Mouse (Mus musculus) c-Kit-positive CD71-negative TER-119-negative erythroid progenitor cells, embryonic 14.5 days (primary cell): ENCODE results near the gene Gm20388.

Source experiments
- DNase-seq: peaks from one replicate; pipeline ENCODE4 v3.0.0-alpha.2; 2013; ENCODE audit warnings: low read depth

Gm20388 gene

DNA sequence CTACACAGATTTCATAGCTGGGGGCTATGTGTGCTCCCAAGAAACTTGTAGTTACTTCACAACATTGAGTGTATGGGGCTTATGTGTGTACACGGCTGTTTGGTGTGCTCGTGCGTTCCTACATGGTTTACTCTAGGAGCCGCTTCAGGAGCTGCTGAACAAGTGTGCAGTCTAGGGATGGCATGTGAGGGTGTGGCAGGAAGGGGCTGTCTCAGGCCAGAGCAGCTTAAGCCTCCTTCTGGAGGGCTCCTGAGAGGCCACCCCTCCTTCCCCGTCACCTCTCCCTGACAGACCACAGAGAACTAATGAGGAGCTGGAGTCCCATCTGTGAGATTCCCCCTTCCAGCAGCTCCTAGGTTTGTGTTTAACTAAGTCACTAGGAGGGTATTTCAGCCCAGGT lies 2077.3 kb downstream of the Gm20388 start:
- no peak for DNase-seq

DNA sequence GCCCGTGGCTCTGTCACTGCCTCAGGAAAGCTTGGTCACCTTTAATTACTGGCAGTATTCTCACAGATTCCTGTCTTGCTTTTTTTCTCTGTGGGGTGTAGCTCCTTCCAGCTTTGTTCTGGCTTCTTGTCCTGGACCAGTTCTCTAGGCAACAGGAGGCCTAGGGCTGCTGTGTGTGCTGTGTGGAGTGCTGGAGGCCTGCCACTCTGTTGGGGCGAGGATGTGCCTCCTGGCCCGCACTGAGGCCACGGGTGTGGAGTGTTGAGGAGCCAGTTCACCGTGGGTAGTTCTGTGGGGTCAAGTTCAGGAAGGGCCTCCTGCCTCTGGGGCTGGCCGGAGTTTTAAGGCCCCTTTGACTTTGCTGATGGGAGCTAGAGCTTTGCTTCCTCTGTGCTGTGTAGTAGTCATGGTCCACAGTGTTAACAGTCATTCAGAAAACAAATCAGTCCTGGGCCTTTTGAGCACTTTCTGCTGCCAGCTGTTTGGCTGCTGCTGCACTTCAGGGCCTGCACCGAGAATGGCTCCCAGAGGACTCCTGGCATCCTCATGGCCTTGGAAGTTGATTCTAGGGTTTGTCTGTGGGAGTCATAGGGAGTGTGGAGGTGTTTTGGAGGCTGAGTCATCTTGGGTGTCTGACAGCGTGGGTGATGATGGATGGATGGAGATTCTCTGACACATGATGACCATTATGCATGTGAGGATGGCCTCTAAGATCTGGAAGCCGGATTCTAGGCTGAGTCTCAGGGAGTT lies 2080.0 kb downstream of the Gm20388 start:
- no peak for DNase-seq

GRCm38 (mm10) chr8:121991611-121992010 lies 2081.0 kb downstream of the Gm20388 start:
- no peak for DNase-seq

DNA sequence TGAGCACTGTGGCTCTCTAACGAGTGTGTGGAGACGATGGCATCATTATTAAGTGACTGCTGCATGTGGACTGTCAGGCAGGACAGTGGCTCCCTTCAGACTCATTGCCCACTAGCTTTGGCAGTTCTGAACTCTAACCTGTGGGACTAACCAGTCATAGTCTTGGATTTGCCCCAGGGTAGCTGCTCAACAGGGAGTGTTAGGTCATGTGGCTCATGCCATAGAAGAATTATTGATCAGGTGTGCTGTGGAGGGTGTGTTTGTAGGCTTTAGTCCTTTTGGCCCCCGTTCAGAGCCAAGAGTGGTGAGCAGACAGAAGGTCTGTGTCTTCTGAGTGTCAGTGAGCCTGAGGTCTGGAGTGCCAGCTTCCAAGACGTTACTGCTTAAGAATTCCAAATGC lies 2082.3 kb downstream of the Gm20388 start:
- no peak for DNase-seq

DNA sequence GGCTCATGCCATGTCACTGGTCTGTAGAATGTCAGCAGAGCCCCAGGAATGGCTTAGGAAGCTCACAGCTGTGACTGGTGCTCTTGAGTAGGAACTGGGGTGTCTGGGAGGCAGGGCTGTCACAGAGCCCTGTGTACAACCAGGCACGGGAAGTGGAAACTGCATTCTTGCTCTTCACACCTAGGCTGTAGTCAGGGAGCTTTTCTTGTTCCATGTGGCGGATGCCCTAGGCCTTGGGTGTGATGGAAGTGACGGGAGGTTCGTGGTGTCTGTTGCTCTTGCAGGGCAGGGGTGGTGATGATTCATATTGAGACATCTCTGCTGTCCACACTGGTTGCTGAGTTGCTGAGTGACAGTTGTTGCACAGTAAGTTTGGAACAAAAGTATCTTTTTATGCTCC lies 2084.5 kb downstream of the Gm20388 start:
- DNase-seq, result no peak

DNA sequence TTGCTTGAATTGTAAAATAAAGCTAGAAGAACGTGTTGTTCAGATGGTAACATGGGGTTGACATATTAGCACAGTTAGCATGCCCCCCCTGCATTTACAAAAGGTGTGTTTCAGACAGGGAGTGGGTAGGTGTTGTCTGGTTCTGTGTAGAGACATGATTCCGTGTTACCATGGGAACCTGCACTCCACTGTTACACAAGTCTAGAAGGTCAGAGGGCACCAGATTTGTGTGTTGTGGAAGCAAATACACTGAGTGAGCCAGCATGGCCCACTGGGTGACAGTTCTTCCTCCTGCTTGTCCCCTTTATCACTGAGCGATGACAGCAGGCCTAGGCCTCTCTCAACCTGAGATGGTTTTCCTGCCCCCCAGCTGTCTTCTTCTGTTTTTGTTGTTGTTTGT lies 2085.3 kb downstream of the Gm20388 start:
- DNase-seq, result no peak

DNA sequence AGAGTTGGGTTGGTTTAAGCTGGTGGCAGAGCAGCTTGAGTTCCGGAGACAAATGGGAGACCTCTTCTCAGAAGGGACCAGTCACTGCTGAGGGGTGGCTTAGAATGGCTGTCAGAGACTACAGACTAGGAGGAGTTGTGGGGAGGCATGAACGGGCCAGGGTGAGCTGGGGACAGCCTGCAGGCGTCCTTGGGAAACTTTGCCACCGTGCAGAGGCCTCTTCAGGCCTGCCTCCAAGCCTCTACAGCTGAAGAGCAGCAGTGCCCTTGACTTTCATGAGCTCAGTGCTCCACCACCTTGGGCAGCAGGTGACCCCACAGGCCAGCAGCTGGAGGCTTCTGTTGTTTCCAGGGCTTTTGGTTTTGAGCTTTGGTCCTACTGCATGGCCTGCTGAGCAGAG lies 2088.0 kb downstream of the Gm20388 start:
- no peak for DNase-seq

GRCm38 (mm10) chr8:121999211-121999610 lies 2088.6 kb downstream of the Gm20388 start:
- no peak for DNase-seq

DNA sequence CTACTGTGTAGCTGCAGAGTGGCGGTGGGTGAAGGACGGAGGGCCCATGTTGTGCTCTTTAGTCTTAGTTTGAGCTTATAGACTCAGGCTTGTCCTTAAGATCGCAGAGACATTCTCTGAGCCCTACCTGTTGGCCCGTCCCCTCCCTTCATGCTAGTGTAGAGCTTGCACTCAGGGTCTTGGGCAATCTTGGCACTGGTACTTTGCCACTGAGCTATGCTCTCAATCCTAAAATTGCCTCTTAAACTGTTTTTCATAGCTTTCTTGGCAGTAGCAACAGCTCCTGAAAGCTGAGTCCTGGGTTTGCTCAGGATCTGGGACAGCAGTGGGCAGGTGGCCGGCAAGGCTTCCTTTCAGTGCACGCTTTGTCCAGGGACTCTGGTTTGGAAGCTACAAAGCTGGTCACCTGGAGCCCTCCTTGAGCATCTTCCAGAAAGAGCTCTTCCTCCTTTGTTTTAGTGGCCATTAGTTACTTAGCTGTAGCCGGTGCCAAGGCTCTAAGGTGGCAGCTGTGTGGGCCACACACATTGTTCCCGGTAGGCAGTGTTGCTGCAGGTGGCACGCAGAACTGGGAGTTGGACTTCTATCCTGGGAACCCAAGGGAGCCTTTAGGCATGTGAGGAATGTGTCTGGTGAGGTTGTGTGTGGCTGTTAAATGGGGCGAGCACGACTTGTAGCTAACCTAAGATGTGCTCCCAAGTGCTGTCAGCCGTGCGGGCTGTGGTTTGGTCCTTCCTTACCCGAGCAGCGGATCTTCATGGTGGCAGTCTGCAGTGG lies 2090.9 kb downstream of the Gm20388 start:
- no peak for DNase-seq

- DNase-seq, result no peak
These were observed 2093.0 kb downstream of the Gm20388 start for GRCm38 (mm10) chr8:122003646-122004045.

DNA sequence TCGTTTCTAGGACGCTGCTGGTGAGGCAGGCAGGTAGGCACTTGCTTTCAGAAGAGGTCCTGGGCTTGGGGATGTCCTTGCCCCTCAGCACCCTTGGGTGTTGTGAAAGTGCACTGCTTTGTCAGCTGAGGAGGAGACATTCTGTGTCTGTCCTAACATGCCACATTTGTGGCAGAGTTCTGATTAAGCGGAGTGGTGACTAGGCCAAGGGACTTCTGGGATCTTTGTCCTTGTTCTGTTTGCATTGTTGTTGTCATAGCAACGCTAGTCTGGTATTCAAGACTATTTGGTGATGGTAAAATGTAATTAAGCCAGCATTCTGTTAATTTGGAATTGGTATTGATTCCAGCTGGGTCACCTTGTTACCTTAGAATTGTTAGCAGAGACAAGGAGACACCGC lies 2093.5 kb downstream of the Gm20388 start:
- no peak for DNase-seq

GRCm38 (mm10) chr8:122005422-122006204 lies 2095.0 kb downstream of the Gm20388 start:
- DNase-seq, result no peak

- no peak for DNase-seq
These were observed 2096.2 kb downstream of the Gm20388 start for GRCm38 (mm10) chr8:122006688-122007484.

DNA sequence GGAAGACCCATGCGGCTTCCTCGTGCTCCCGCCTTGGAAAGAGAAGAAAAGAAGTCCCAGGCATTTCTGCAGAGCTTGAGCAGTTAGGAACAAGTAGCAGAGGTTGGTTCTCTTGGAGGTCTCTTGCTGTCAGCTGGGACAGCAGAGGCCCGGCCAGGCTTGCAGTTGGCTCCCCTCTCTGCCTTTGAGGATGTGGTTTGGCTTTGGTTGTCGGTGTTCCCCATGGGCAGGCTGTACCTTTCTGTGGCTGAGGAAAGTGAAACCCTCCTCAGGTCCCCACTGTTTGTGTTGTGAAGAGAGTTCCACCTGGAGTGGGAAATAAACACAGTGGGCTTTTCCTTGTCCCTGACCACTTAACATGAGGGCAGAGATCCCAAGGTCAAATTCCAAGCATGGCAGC lies 2097.8 kb downstream of the Gm20388 start:
- no peak for DNase-seq

- no peak for DNase-seq
These were observed 2100.0 kb downstream of the Gm20388 start for GRCm38 (mm10) chr8:122010638-122011037.

DNA sequence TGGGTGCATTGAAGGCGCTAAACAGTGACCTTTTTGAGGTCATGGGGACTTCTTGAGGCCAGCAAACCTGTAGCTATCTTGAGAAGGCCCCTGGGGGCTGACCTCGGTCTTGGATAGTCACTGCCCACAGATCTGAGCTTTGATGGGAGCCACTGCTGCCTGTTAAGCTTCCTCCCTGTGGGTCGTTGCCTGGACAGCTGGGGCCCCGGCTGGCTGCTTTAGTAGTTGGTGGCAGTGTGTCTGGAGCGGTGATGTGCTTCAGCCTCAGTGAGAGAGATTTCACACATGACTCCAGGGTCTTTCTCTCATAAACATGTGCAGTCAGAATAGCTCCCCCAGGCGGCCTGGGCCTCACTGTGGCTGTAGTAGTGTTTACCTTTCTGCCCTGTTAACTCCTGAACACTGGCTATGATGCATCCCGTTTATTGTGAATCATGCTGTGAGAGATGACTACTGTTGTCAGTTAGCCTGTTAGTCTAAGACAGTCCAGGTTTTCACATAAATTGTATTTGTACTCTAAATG lies 2100.5 kb downstream of the Gm20388 start:
- no peak for DNase-seq

DNA sequence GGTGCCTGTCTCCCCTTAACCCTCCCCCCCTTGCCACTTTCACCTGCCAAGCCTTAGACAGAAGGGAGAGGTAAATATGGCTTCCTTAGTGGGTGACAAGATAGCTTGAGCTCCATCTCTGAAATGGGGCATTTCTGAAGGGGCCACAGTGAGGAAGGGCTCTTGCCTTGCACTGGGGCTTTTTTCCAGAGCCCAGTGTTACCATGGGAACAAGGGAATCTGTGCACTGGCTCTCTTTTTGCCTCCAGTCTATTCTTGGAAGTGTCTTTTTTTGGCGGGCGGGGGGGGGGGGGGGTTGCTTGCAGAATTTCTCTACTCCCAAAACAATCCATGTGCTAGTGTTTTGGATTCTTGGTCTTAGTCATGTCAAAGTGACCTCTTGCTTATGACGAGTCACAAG lies 2104.0 kb downstream of the Gm20388 start:
- no peak for DNase-seq

- no peak for DNase-seq
These were observed 2107.6 kb downstream of the Gm20388 start for GRCm38 (mm10) chr8:122018046-122018831.

DNA sequence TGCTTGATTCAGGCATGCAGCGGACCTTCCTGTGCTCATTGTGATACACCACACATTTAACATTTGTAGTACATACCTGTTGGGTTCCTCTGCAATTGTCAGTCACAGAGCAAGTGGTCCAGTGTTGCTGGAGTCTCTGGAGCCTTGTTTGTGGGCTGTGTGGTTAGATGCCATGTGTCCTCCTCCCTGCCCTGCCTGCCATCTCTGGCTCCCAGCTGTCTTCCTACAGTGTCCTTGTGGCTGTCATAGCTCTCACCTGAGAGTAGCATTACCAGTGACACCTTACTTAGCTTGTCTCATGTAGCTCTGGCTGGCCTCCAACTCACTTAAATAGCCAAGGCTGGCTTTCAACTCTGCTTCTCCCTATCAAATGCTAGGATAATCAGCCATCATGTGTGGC lies 2108.5 kb downstream of the Gm20388 start:
- DNase-seq, result no peak

DNA sequence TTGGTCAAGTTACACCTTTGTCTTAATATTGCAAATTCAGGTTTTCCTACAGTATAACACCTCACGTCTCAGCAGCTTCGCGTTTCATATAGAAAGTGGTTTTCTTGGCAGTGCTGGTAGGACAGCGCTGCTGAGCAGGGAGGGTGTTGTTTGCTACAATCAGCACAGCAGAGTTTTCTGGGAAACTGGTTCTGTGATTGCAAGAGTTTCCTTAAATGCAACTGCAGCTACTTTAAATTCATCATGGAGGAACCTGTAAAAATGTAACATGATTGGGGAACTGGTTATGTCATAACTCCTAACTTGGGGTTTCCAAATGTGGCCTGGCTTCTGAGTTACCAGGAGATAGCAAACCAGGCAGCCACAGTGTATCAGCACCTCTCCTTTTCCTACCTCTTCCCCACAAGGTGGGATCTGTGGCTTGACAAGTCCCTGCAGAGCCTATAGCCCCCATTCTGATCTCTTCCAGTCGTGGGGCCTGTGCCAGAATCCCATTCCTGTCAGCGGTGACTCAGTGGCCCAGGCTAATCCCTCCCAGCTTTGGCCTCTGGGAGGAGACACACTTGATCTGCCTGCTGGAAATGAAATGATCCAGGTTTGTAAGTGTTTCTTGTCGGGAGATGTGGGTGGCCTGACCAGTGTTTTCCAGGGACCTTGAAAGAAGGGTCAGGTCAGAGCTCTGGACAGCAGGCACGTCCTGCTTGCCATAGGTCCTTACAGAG lies 2109.6 kb downstream of the Gm20388 start:
- no peak for DNase-seq
